Mouse (Mus musculus): Measurements from ENCODE around the gene Gm42957.

DNA sequence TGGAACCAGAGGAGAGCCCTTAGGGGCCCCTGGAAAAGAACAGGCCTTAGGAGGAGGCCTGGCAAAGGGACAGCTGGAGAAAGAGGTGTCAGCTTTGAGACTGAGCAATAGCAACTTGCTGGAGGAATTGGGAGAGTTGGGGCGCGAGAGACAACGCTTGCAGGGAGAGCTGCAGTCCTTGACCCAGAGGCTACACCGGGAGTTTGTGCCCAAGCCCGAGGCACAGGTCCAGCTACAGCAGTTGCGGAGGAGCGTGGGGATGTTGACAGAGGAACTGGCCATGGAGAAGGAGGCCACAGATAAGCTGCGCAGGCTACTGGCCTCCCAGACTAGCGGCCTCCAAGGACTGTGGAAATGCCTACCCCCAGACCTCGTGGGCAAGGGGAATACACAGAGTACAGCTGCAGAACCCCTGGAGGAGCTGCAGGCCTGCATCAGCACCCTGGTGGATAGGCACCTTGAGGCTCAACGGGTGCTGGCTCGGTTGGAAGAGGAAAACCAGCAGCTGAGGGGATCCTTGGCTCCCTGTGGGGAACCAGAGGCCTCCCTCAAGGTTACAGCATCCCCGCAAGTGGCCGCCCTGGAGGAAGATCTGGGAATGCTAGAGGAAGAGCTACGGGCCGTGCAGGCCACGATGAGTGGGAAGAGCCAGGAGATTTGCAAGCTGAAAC is 49.0 kb downstream of the Gm42957 start:
- TF ChIP-seq CTCF (IDR thresholded peaks at IDR 0.05) = no peak
- no peak for TF ChIP-seq EP300 (IDR thresholded peaks at IDR 0.05)
